Mouse (Mus musculus): ENCODE measurements at regions not wholly inside any gene's neighbourhood (a gene's known extent, or its start where the extent isn't known, plus 50 kb on each side); places are given as distances from the start of the nearest gene placed in this dataset.

- DNase-seq = no peak
- intact Hi-C loops (cut with DNase I) = no loop called here
Measured at GRCm38 (mm10) chr2:67180962-67181361, 232.6 kb upstream of the Gm21830 start.

GRCm38 (mm10) chr2:67221061-67221802 lies 192.3 kb upstream of the Gm21830 start:
- intact Hi-C loops (cut with DNase I) = loop anchor here (10.0 kb wide), 1 partner anchor 1114 kb away; no protein-coding TSS in a partner anchor
- DNase-seq = no peak

DNA sequence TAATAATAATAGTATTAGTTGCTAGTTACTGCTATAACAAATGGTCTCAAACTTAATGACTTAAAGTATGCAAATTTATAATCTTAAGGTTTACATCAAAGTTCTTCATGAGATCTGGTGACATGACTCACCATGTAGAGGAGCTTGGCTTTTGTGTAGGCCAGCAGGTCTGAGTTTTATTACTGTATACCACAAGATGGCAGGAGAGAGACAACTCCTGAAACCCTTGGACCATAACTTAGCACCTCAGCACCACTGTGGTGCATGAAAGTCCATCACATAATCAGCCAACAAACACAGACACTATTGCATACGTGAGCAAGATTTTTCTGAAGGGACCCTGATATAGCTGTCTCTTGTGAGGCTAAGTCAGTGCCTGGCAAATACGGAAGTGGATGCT lies 187.2 kb upstream of the Gm21830 start:
- intact Hi-C loops (cut with DNase I) = loop anchor here (5.0 to 10.0 kb wide), 2 partner anchors 251 to 1109 kb away; no protein-coding TSS in a partner anchor
- DNase-seq = no peak

DNA sequence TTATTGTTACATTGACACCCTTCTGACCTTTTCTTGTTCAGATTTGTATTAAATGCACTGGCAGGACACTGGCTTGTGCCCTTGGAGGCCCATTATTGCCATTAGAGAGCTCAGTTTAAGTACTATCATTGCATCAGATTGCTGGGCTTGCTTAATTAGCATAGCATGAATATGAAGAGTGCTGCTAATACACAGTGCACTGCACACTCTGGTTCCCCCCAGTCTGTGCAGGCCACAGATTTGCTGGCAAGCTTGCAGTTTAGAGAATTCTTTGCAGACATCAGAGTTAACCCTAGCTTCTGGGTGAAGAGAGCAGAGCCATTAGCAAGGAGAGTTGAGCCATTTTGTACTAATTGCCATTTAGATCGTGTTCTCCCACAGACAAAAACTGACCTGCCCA lies 156.1 kb upstream of the Gm21830 start:
- intact Hi-C loops (cut with DNase I) = no loop called here
- DNase-seq = no peak

All from heart, postnatal 36 days (tissue).